Mouse (Mus musculus): ENCODE results near the gene Rtl4. TPM values are rescaled to one million over a fixed set of nuclear protein-coding genes. Genes with fewer than 3 reads are reported as not detected.

Rtl4 gene
- total and polyA plus RNA-seq, 2 experiments: not detected

DNA sequence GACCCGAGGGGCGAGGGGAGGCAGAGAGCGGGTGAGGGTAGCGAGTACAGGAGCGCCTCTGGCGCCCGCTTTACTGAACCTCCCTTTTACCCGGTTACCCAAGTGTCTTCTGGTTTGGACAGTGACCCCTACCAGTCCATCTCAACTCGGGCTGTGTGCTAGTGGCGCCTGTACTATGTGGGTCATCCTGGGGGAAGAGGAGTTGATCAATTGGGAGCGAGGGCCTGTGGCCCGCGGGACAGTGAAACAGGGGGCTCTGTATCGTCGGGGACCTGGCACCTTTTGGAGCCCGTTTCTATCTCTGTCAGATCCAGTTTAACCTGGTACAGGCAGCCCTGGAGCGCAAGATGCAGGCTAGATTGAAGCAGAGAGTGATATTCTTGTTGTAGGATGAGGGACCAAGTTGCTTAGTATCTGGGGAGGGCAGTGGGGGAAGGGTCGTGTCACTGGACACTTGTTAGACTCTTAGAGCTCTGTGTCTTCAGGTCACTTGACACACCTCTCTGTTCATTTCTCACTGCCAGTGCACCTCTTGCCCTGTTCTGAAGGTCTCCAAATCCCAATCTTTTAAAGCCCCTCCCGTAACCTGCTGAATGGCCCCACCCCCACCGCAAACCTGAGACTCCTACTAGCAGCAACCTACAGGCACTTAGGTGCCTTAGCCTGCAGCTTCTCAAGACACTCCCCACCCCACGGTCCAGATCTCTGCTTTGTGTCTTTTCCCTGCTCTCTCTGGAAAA is 582 bp downstream of the Rtl4 start:
- WGBS: 2% methylated on average over 19 of the region's 21 CpGs
- peak overlapping the region; percentile 57; the same call in 1 of the 2 replicates for H3K4me3 ChIP-seq (ENCODE audit: insufficient read depth, low read depth, low read length)
- H3K27me3 ChIP-seq (ENCODE audit: control insufficient read depth, insufficient read depth, low read length): no peaks in the 10 kb centered on the region; the same call in 1 of the 2 replicates
- H3K36me3 ChIP-seq (ENCODE audit: control insufficient read depth, insufficient read depth, low read length): no peaks in the 10 kb centered on the region
- H3K9ac ChIP-seq (ENCODE audit: low read depth, low read length): 0 out of 2 replicates have a peak overlapping the region, but pooled peaks have one; percentile 51
- H3K27ac ChIP-seq (replicated peaks; ENCODE audit: insufficient read depth, low read depth, low read length): no peak overlapping the region
- no peak for TF ChIP-seq POLR2A (IDR thresholded peaks at IDR 0.05; ENCODE audit: extremely low read depth, insufficient read depth, low read length)
- TF ChIP-seq CTCF (IDR thresholded peaks at IDR 0.05; ENCODE audit: low read depth, low read length): no peak
- no peak for DNase-seq (ENCODE audit: extremely low read depth, low read depth, low spot score)
- no peaks in the 10 kb centered on the region for H3K4me1 ChIP-seq (ENCODE audit: control insufficient read depth, insufficient read depth, low read length)
- H3K79me2 ChIP-seq (ENCODE audit: control insufficient read depth, insufficient read depth, low read length): no peaks in the 10 kb centered on the region

GRCm38 (mm10) chrX:144689859-144690181 is 1.1 kb downstream of the Rtl4 start:
- 5% methylated on average over 7 of the region's 7 CpGs for WGBS
- no peak overlapping the region for H3K4me3 ChIP-seq (ENCODE audit: insufficient read depth, low read depth, low read length)
- TF ChIP-seq CTCF (IDR thresholded peaks at IDR 0.05; ENCODE audit: low read depth, low read length): no peak
- TF ChIP-seq POLR2A (IDR thresholded peaks at IDR 0.05; ENCODE audit: extremely low read depth, insufficient read depth, low read length): no peak
- no peaks in the 10 kb centered on the region for H3K79me2 ChIP-seq (ENCODE audit: control insufficient read depth, insufficient read depth, low read length)
- no peaks in the 10 kb centered on the region; the same call in 1 of the 2 replicates for H3K27me3 ChIP-seq (ENCODE audit: control insufficient read depth, insufficient read depth, low read length)
- H3K9ac ChIP-seq (ENCODE audit: low read depth, low read length): no peak overlapping the region
- H3K4me1 ChIP-seq (ENCODE audit: control insufficient read depth, insufficient read depth, low read length): no peaks in the 10 kb centered on the region
- no peaks in the 10 kb centered on the region for H3K36me3 ChIP-seq (ENCODE audit: control insufficient read depth, insufficient read depth, low read length)
- H3K27ac ChIP-seq (replicated peaks; ENCODE audit: insufficient read depth, low read depth, low read length): no peak overlapping the region
- no peak for DNase-seq (ENCODE audit: extremely low read depth, low read depth, low spot score)

GRCm38 (mm10) chrX:144716330-144716729 is 27.6 kb downstream of the Rtl4 start:
- Histone ChIP-seq H3K4me3 (ENCODE audit: insufficient read depth, low read depth, low read length) (no peak overlapping the region), H3K27ac (replicated peaks; ENCODE audit: insufficient read depth, low read depth, low read length) (no peak overlapping the region), H3K36me3 (ENCODE audit: control insufficient read depth, insufficient read depth, low read length) (no peaks in the 10 kb centered on the region), H3K9ac (ENCODE audit: low read depth, low read length) (no peak overlapping the region), H3K79me2 (ENCODE audit: control insufficient read depth, insufficient read depth, low read length) (no peaks in the 10 kb centered on the region), H3K27me3 (ENCODE audit: control insufficient read depth, insufficient read depth, low read length) (no peaks in the 10 kb centered on the region), H3K4me1 (ENCODE audit: control insufficient read depth, insufficient read depth, low read length) (no peaks in the 10 kb centered on the region)
- no peak for TF ChIP-seq POLR2A (IDR thresholded peaks at IDR 0.05; ENCODE audit: extremely low read depth, insufficient read depth, low read length)
- TF ChIP-seq CTCF (IDR thresholded peaks at IDR 0.05; ENCODE audit: low read depth, low read length): no peak
- DNase-seq (ENCODE audit: extremely low read depth, low read depth, low spot score): no peak
- WGBS: 95% methylated on average over 1 of the region's 1 CpGs

GRCm38 (mm10) chrX:144747528-144748049 is 58.9 kb downstream of the Rtl4 start:
- no peak overlapping the region for H3K9ac ChIP-seq (ENCODE audit: low read depth, low read length)
- no peaks in the 10 kb centered on the region for H3K27me3 ChIP-seq (ENCODE audit: control insufficient read depth, insufficient read depth, low read length)
- TF ChIP-seq CTCF (IDR thresholded peaks at IDR 0.05; ENCODE audit: low read depth, low read length): no peak
- TF ChIP-seq POLR2A (IDR thresholded peaks at IDR 0.05; ENCODE audit: extremely low read depth, insufficient read depth, low read length): no peak
- no peak overlapping the region for H3K27ac ChIP-seq (replicated peaks; ENCODE audit: insufficient read depth, low read depth, low read length)
- H3K79me2 ChIP-seq (ENCODE audit: control insufficient read depth, insufficient read depth, low read length): no peaks in the 10 kb centered on the region
- no peak overlapping the region for H3K4me3 ChIP-seq (ENCODE audit: insufficient read depth, low read depth, low read length)
- H3K4me1 ChIP-seq (ENCODE audit: control insufficient read depth, insufficient read depth, low read length): no peaks in the 10 kb centered on the region
- 70% methylated on average over 3 of the region's 3 CpGs for WGBS
- DNase-seq (ENCODE audit: extremely low read depth, low read depth, low spot score): no peak
- no peaks in the 10 kb centered on the region for H3K36me3 ChIP-seq (ENCODE audit: control insufficient read depth, insufficient read depth, low read length)

GRCm38 (mm10) chrX:144986980-144987379 is 298.3 kb downstream of the Rtl4 start:
- 50% methylated on average over 2 of the region's 2 CpGs for WGBS
- H3K9ac ChIP-seq (ENCODE audit: low read depth, low read length): no peak overlapping the region
- DNase-seq (ENCODE audit: extremely low read depth, low read depth, low spot score): no peak
- no peak overlapping the region for H3K4me3 ChIP-seq (ENCODE audit: insufficient read depth, low read depth, low read length)
- H3K79me2 ChIP-seq (ENCODE audit: control insufficient read depth, insufficient read depth, low read length): no peaks in the 10 kb centered on the region
- H3K4me1 ChIP-seq (ENCODE audit: control insufficient read depth, insufficient read depth, low read length): no peaks in the 10 kb centered on the region
- no peaks in the 10 kb centered on the region for H3K36me3 ChIP-seq (ENCODE audit: control insufficient read depth, insufficient read depth, low read length)
- no peaks in the 10 kb centered on the region for H3K27me3 ChIP-seq (ENCODE audit: control insufficient read depth, insufficient read depth, low read length)
- TF ChIP-seq POLR2A (IDR thresholded peaks at IDR 0.05; ENCODE audit: extremely low read depth, insufficient read depth, low read length) (no peak), CTCF (IDR thresholded peaks at IDR 0.05; ENCODE audit: low read depth, low read length) (no peak)
- H3K27ac ChIP-seq (replicated peaks; ENCODE audit: insufficient read depth, low read depth, low read length): no peak overlapping the region

DNA sequence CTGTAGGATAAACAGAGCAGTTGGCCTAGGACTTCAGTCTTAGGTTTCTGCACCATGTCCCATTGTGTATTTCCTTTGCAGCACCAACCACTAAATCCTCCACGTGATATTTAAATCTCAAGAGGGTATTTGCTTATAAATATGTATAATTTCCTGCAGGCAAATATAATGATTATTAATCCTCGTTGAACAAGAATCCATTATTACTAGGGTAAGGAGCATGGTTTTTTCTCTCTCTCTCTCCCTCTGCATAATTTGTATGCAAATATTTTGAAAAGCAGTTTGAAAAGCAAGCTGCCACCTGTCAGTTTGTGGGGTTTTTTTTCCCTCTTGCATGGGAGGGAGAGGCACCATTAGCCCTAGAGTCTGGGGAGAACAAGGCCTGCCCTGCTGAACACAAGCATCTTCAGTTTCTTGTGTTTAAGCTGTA is 376.8 kb downstream of the Rtl4 start:
- Histone ChIP-seq H3K27me3 (ENCODE audit: control insufficient read depth, insufficient read depth, low read length) (no peaks in the 10 kb centered on the region), H3K4me3 (ENCODE audit: insufficient read depth, low read depth, low read length) (no peak overlapping the region), H3K79me2 (ENCODE audit: control insufficient read depth, insufficient read depth, low read length) (no peaks in the 10 kb centered on the region), H3K9ac (ENCODE audit: low read depth, low read length) (no peak overlapping the region), H3K27ac (replicated peaks; ENCODE audit: insufficient read depth, low read depth, low read length) (no peak overlapping the region), H3K4me1 (ENCODE audit: control insufficient read depth, insufficient read depth, low read length) (no peaks in the 10 kb centered on the region), H3K36me3 (ENCODE audit: control insufficient read depth, insufficient read depth, low read length) (no peaks in the 10 kb centered on the region)
- TF ChIP-seq POLR2A (IDR thresholded peaks at IDR 0.05; ENCODE audit: extremely low read depth, insufficient read depth, low read length) (no peak), CTCF (IDR thresholded peaks at IDR 0.05; ENCODE audit: low read depth, low read length) (no peak)
- no peak for DNase-seq (ENCODE audit: extremely low read depth, low read depth, low spot score)
- WGBS: 72% methylated on average over 2 of the region's 2 CpGs

Measured in liver, adult 2 months (tissue).